Mouse (Mus musculus): Measurements from ENCODE around the gene Larp4.

- no peak for TF ChIP-seq CTCF (IDR thresholded peaks at IDR 0.05; ENCODE audit: low read depth, low read length)
- TF ChIP-seq POLR2A (IDR thresholded peaks at IDR 0.05; ENCODE audit: borderline replicate concordance, low read depth, low read length), result no peak
These were observed 36.3 kb downstream of the Larp4 start for GRCm38 (mm10) chr15:100006180-100006579.

Measured in bone marrow macrophage, adult 2 months (primary cell).